In the genomic region with DNA sequence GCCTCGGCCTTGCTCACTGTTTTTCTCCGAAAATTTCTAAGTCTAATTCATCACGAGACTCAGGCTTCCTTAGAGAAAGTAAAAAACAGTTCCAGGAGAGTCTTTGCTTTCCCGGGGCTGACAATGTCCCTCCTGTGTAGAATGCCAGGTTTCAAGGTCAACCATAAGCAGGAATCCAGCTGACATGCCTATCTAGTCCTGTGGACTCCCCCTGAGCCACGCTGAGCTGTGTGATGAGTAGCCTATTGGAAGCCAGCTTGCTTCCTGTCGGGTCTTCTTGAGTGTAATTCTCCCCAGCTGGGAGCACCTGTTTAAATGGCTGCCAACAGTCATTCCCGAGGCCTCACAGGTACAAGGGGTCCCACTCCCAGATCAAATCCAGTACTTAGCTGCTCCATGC, we compare ENCODE assay signal across 20 mouse cellular contexts. TPM values are rescaled to one million over a fixed set of nuclear protein-coding genes. Genes with fewer than 3 reads are reported as not detected.
DNase-seq lines count a peak whose midpoint lies in the region; ATAC-seq and TF ChIP-seq lines count a peak whose summit lies in the region.
"Had no signal": no experiment of that assay in that cellular context is flagged by ENCODE, and none has a peak within 500 bp of the region (broad histone marks: within the 10 kb centered on the region; RNA-seq: fewer than 3 reads in every experiment).

No protein-coding gene starts in this region.

- 0 out of 2 replicates have a peak, but pooled peaks have one; percentile 23 for ATAC-seq in hindbrain, embryonic 12.5 days (ENCODE audit: low FRiP score)
- ATAC-seq: intestine, embryonic 16.5 days; liver, postnatal 0 days had no signal

- no peak for TF ChIP-seq CTCF in ES-Bruce4 (IDR thresholded peaks at IDR 0.05; ENCODE audit: low read depth, low read length)

- no peak overlapping the region for H3K4me2 ChIP-seq in hindbrain, embryonic 12.5 days (replicated peaks)
- H3K4me2 ChIP-seq: kidney, embryonic 15.5 days; neural tube, embryonic 13.5 days had no signal

- H3K4me1 ChIP-seq in heart, embryonic 10.5 days = peaks cover 44% of the 10 kb centered on the region
- 0 out of 2 replicates have a peak, but pooled peaks cover 12% of the 10 kb centered on the region for H3K4me1 ChIP-seq in hindbrain, embryonic 12.5 days
- H3K4me1 ChIP-seq in hindbrain, embryonic 10.5 days (replicated peaks) = peaks cover 5% of the 10 kb centered on the region; the same call in 1 of the 2 replicates
- H3K4me1 ChIP-seq in ES-Bruce4 (ENCODE audit: control insufficient read depth, insufficient read depth, low read length) = peaks cover 1% of the 10 kb centered on the region

- H3K36me3 ChIP-seq in heart, embryonic 10.5 days = peaks cover 4% of the 10 kb centered on the region; the same call in 1 of the 2 replicates
- H3K36me3 ChIP-seq in hindbrain, embryonic 12.5 days = no peaks in the 10 kb centered on the region
- H3K36me3 ChIP-seq in hindbrain, embryonic 10.5 days = no peaks in the 10 kb centered on the region
- no peaks in the 10 kb centered on the region for H3K36me3 ChIP-seq in ES-Bruce4 (ENCODE audit: control insufficient read depth, insufficient read depth, low read length, poor library complexity, severe bottlenecking)
- H3K36me3 ChIP-seq: G1E; kidney, embryonic 15.5 days; neural tube, embryonic 13.5 days had no signal

- H3K27me3 ChIP-seq in heart, embryonic 10.5 days (ENCODE audit: insufficient read depth, poor library complexity, severe bottlenecking) = no peaks in the 10 kb centered on the region
- no peaks in the 10 kb centered on the region for H3K27me3 ChIP-seq in hindbrain, embryonic 12.5 days
- no peaks in the 10 kb centered on the region for H3K27me3 ChIP-seq in hindbrain, embryonic 10.5 days (ENCODE audit: insufficient read depth, poor library complexity, severe bottlenecking)
- H3K27me3 ChIP-seq in ES-Bruce4 (ENCODE audit: control insufficient read depth, insufficient read depth, low read length, poor library complexity, severe bottlenecking) = no peaks in the 10 kb centered on the region
- H3K27me3 ChIP-seq: kidney, embryonic 15.5 days; neural tube, embryonic 13.5 days had no signal

- TF ChIP-seq POLR2A in ES-Bruce4 (IDR thresholded peaks at IDR 0.05; ENCODE audit: insufficient read depth, low read length) = no peak

- DNase-seq in heart, embryonic 10.5 days (ENCODE audit: low spot score) = no peak
- DNase-seq in heart, adult 18-20 months = no peak
- DNase-seq in hindbrain, embryonic 10.5 days (ENCODE audit: low spot score) = no peak
- peak; percentile 84 for DNase-seq in R1 (ENCODE audit: low read depth, low spot score)
- no peak for DNase-seq in natural killer cell, adult 2 months (ENCODE audit: low spot score in 2 of 2)
- no peak for DNase-seq in lung, postnatal 25 days (ENCODE audit: low spot score)
- DNase-seq: cerebellum, postnatal 14 days; liver; liver, postnatal 0 days; lung, postnatal 14 days; right cerebral cortex, postnatal 25 days; thymus, postnatal 25 days had no signal

- no peak overlapping the region for H3K4me3 ChIP-seq in heart, embryonic 10.5 days
- no peak overlapping the region for H3K4me3 ChIP-seq in hindbrain, embryonic 12.5 days
- H3K4me3 ChIP-seq in hindbrain, embryonic 10.5 days = no peak overlapping the region
- H3K4me3 ChIP-seq in ES-Bruce4 (ENCODE audit: low read depth, low read length) = no peak overlapping the region
- H3K4me3 ChIP-seq: kidney, embryonic 15.5 days; neural tube, embryonic 13.5 days had no signal

- H3K27ac ChIP-seq in heart, embryonic 10.5 days = peak overlapping the region; percentile 39; the same call in 1 of the 2 replicates
- no peak overlapping the region for H3K27ac ChIP-seq in hindbrain, embryonic 12.5 days
- H3K27ac ChIP-seq in hindbrain, embryonic 10.5 days = no peak overlapping the region
- peak overlapping the region; percentile 81 for H3K27ac ChIP-seq in ES-Bruce4 (ENCODE audit: insufficient read depth, low read length)
- H3K27ac ChIP-seq: kidney, embryonic 15.5 days; neural tube, embryonic 13.5 days had no signal

- no peak for TF ChIP-seq EP300 in ES-Bruce4 (IDR thresholded peaks at IDR 0.05; ENCODE audit: insufficient read depth, low read depth, low read length)

- H3K9me3 ChIP-seq in heart, embryonic 10.5 days = no peaks in the 10 kb centered on the region
- H3K9me3 ChIP-seq in hindbrain, embryonic 12.5 days (replicated peaks) = no peaks in the 10 kb centered on the region
- H3K9me3 ChIP-seq in hindbrain, embryonic 10.5 days = no peaks in the 10 kb centered on the region
- no peaks in the 10 kb centered on the region for H3K9me3 ChIP-seq in ES-Bruce4 (replicated peaks; ENCODE audit: control insufficient read depth, insufficient read depth, low read length, poor library complexity, severe bottlenecking)
- H3K9me3 ChIP-seq: G1E; kidney, embryonic 15.5 days; neural tube, embryonic 13.5 days had no signal

- H3K9ac ChIP-seq in hindbrain, embryonic 12.5 days = no peak overlapping the region
- H3K9ac ChIP-seq in ES-Bruce4 (ENCODE audit: low read depth, poor library complexity, severe bottlenecking) = no peak overlapping the region
- H3K9ac ChIP-seq: kidney, embryonic 15.5 days; liver, postnatal 0 days; neural tube, embryonic 13.5 days had no signal

- 51% methylated on average over 7 of the region's 7 CpGs for WGBS in heart, embryonic 10.5 days
- WGBS in hindbrain, embryonic 12.5 days = 61% methylated on average over 7 of the region's 7 CpGs
- WGBS in hindbrain, embryonic 10.5 days = 65% methylated on average over 7 of the region's 7 CpGs

RNA-seq across cellular contexts. Expression of gene Ryr2, which starts 34.2 kb away (rescaled TPM):
- polyA plus RNA-seq in heart, embryonic 10.5 days (2016; fragmentation: Nextera tagmentation; extraction: Ambion mirVana) = 22.0 and 31.5 TPM in 2 replicates
- total RNA-seq in heart, adult 18-20 months (2021) = 1,000 to 10,000 TPM in 1 of 2 experiments, 100 to 1,000 TPM in 1; 887 to 1,008 TPM
- 1.1 and 1.3 TPM in 2 replicates for polyA plus RNA-seq in hindbrain, embryonic 12.5 days (2016; fragmentation: Nextera tagmentation; extraction: Ambion mirVana)
- polyA plus RNA-seq in hindbrain, embryonic 10.5 days (2016; fragmentation: Nextera tagmentation; extraction: Ambion mirVana) = 0.43 and 0.50 TPM in 2 replicates
- 1.9 and 2.9 TPM in 2 replicates for polyA plus RNA-seq in ES-Bruce4 (2011; ENCODE audit: insufficient read depth, insufficient read length, low read depth, missing spikeins)
- total RNA-seq: hematopoietic stem cell, adult 5-6 weeks had no signal
- polyA plus RNA-seq: C2C12, G1E had no signal

Comparison
In these comparisons a context has a peak if more than half of its experiments do, and no peak if none do; other contexts are left out.
1. H3K27ac ChIP-seq: peak in heart, embryonic 10.5 days (single experiment) and ES-Bruce4 (single experiment); none in hindbrain, embryonic 12.5 days (single experiment) and hindbrain, embryonic 10.5 days (single experiment).